Mouse (Mus musculus) heart, embryonic 13.5 days (tissue): ENCODE measurements around the gene Tekt3. TPM values are rescaled to one million over a fixed set of nuclear protein-coding genes. Genes with fewer than 3 reads are reported as not detected.
A peak's percentile ranks its signal among the peaks of the same experiment; 100 is the strongest.

Experiments
- ATAC-seq: fragments of 200-750 bp; cut with Nextera tagmentation; 2 replicates; pipeline ENCODE4 v1.8.0; 2017; ENCODE audit warnings: moderate TSS enrichment; ENCODE audit not compliant: insufficient number of reproducible peaks, low FRiP score, low TSS enrichment; ENCODE audit errors: extremely low read depth
- H3K27ac ChIP-seq: fragments of 300-500 bp; sonication (generic); replicated peaks from 2 replicates; pipeline ENCODE4 v1.5.1; 2015; ENCODE audit warnings: moderate library complexity, mild to moderate bottlenecking, inconsistent platforms
- H3K27me3 ChIP-seq: fragments of 300-500 bp; sonication (generic); replicated peaks from 2 replicates; pipeline ENCODE4 v1.6.1; 2015; ENCODE audit warnings: mild to moderate bottlenecking, inconsistent platforms
- H3K36me3 ChIP-seq: fragments of 300-500 bp; sonication (generic); 2 replicates; pipeline ENCODE4 v1.6.1; 2015; ENCODE audit warnings: mild to moderate bottlenecking, inconsistent platforms
- H3K4me1 ChIP-seq: fragments of 300-500 bp; sonication (generic); 2 replicates; pipeline ENCODE4 v1.6.1; 2015; ENCODE audit warnings: inconsistent platforms
- H3K4me2 ChIP-seq: fragments of 300-500 bp; sonication (generic); 2 replicates; pipeline ENCODE4 v1.6.1; 2015; ENCODE audit warnings: inconsistent platforms, mild to moderate bottlenecking, moderate library complexity
- H3K4me3 ChIP-seq: fragments of 300-500 bp; sonication (generic); 2 replicates; pipeline ENCODE4 v1.5.1; 2015; ENCODE audit warnings: moderate library complexity, mild to moderate bottlenecking, inconsistent platforms
- H3K9ac ChIP-seq: fragments of 300-500 bp; sonication (generic); 2 replicates; pipeline ENCODE4 v1.6.1; 2015; ENCODE audit warnings: inconsistent platforms, mild to moderate bottlenecking, moderate library complexity
- H3K9me3 ChIP-seq: fragments of 300-500 bp; sonication (generic); 2 replicates; pipeline ENCODE4 v1.6.1; 2016; ENCODE audit warnings: inconsistent platforms
- WGBS: fragments of 180-500 bp; shearing (Covaris S2); methylation state at CpG from one replicate; pipeline ENCODE4 v1.1.7; 2015; ENCODE audit warnings: mixed read lengths; 5-methylcytosine and 5-hydroxymethylcytosine counted together
- polyA plus RNA-seq: library from polyadenylated mRNA; unstranded; fragments of >200 nt; fragmentation: Nextera tagmentation; extraction: Ambion mirVana; gene quantifications from 2 replicates; pipeline ENCODE4 v1.2.1, GENCODE M21; 2015

Gene Tekt3
- polyA plus RNA-seq, 1 experiment from 2014 or later, result not detected

GRCm38 (mm10) chr11:63029721-63030120 lies 31.7 kb upstream of the Tekt3 start:
- ATAC-seq, result no peak
- H3K9ac ChIP-seq, result no peak overlapping the region
- 0 out of 2 replicates have a peak, but pooled peaks cover 3% of the 10 kb centered on the region for H3K9me3 ChIP-seq
- H3K4me1 ChIP-seq, result peaks cover 24% of the 10 kb centered on the region
- H3K27ac ChIP-seq, result no peak overlapping the region
- H3K36me3 ChIP-seq, result no peaks in the 10 kb centered on the region
- H3K4me2 ChIP-seq, result no peak overlapping the region
- WGBS, result 81% methylated on average over 6 of the region's 6 CpGs
- no peaks in the 10 kb centered on the region for H3K27me3 ChIP-seq
- no peak overlapping the region for H3K4me3 ChIP-seq

GRCm38 (mm10) chr11:63035420-63036211 lies 25.8 kb upstream of the Tekt3 start:
- no peaks in the 10 kb centered on the region for H3K27me3 ChIP-seq
- no peak overlapping the region for H3K27ac ChIP-seq
- no peak for ATAC-seq
- H3K9me3 ChIP-seq, result 0 out of 2 replicates have a peak, but pooled peaks cover 3% of the 10 kb centered on the region
- peaks cover 12% of the 10 kb centered on the region; the same call in 1 of the 2 replicates for H3K4me1 ChIP-seq
- H3K36me3 ChIP-seq, result no peaks in the 10 kb centered on the region
- no peak overlapping the region for H3K4me2 ChIP-seq
- WGBS, result 64% methylated on average over 11 of the region's 11 CpGs
- H3K9ac ChIP-seq, result no peak overlapping the region
- H3K4me3 ChIP-seq, result no peak overlapping the region

GRCm38 (mm10) chr11:63040002-63040661 lies 21.3 kb upstream of the Tekt3 start:
- peaks cover 12% of the 10 kb centered on the region; the same call in 1 of the 2 replicates for H3K4me1 ChIP-seq
- no peak overlapping the region for H3K4me3 ChIP-seq
- H3K36me3 ChIP-seq, result no peaks in the 10 kb centered on the region
- ATAC-seq, result no peak
- 0 out of 2 replicates have a peak overlapping the region, but pooled peaks have one; percentile 24 for H3K9ac ChIP-seq
- no peak overlapping the region for H3K27ac ChIP-seq
- H3K4me2 ChIP-seq, result no peak overlapping the region
- WGBS, result 63% methylated on average over 12 of the region's 12 CpGs
- H3K9me3 ChIP-seq, result no peaks in the 10 kb centered on the region
- H3K27me3 ChIP-seq, result no peaks in the 10 kb centered on the region

GRCm38 (mm10) chr11:63045771-63046170 lies 15.7 kb upstream of the Tekt3 start:
- H3K4me1 ChIP-seq, result 0 out of 2 replicates have a peak, but pooled peaks cover 3% of the 10 kb centered on the region
- H3K4me3 ChIP-seq, result no peak overlapping the region
- no peak overlapping the region for H3K27ac ChIP-seq
- 65% methylated on average over 3 of the region's 3 CpGs for WGBS
- no peaks in the 10 kb centered on the region for H3K27me3 ChIP-seq
- no peak for ATAC-seq
- no peaks in the 10 kb centered on the region for H3K9me3 ChIP-seq
- H3K36me3 ChIP-seq, result no peaks in the 10 kb centered on the region
- H3K4me2 ChIP-seq, result no peak overlapping the region
- H3K9ac ChIP-seq, result no peak overlapping the region

GRCm38 (mm10) chr11:63046380-63046779 lies 15.1 kb upstream of the Tekt3 start:
- H3K4me2 ChIP-seq, result no peak overlapping the region
- ATAC-seq, result no peak
- 0 out of 2 replicates have a peak, but pooled peaks cover 3% of the 10 kb centered on the region for H3K4me1 ChIP-seq
- 76% methylated on average over 8 of the region's 8 CpGs for WGBS
- H3K9me3 ChIP-seq, result no peaks in the 10 kb centered on the region
- no peak overlapping the region for H3K9ac ChIP-seq
- H3K27me3 ChIP-seq, result no peaks in the 10 kb centered on the region
- H3K27ac ChIP-seq, result no peak overlapping the region
- no peak overlapping the region for H3K4me3 ChIP-seq
- H3K36me3 ChIP-seq, result no peaks in the 10 kb centered on the region

- H3K9me3 ChIP-seq, result no peaks in the 10 kb centered on the region
- H3K4me1 ChIP-seq, result 0 out of 2 replicates have a peak, but pooled peaks cover 3% of the 10 kb centered on the region
- 86% methylated on average over 6 of the region's 6 CpGs for WGBS
- no peak overlapping the region for H3K4me2 ChIP-seq
- ATAC-seq, result no peak; the same call in 1 of the 2 replicates
- no peak overlapping the region for H3K4me3 ChIP-seq
- H3K27ac ChIP-seq, result no peak overlapping the region
- H3K9ac ChIP-seq, result no peak overlapping the region
- no peaks in the 10 kb centered on the region for H3K36me3 ChIP-seq
- no peaks in the 10 kb centered on the region for H3K27me3 ChIP-seq
These were observed 11.0 kb upstream of the Tekt3 start for GRCm38 (mm10) chr11:63050362-63050932.

GRCm38 (mm10) chr11:63051041-63051440 lies 10.4 kb upstream of the Tekt3 start:
- WGBS, result 85% methylated on average over 7 of the region's 7 CpGs
- no peak overlapping the region for H3K9ac ChIP-seq

GRCm38 (mm10) chr11:63051996-63052395 lies 9.5 kb upstream of the Tekt3 start:
- Histone ChIP-seq H3K36me3 (no peaks in the 10 kb centered on the region), H3K27me3 (no peaks in the 10 kb centered on the region), H3K27ac (no peak overlapping the region), H3K4me1 (no peaks in the 10 kb centered on the region), H3K4me2 (no peak overlapping the region), H3K9ac (no peak overlapping the region), H3K4me3 (no peak overlapping the region), H3K9me3 (no peaks in the 10 kb centered on the region)
- WGBS, result 88% methylated on average over 10 of the region's 10 CpGs
- no peak for ATAC-seq

More at GRCm38 (mm10) chr11:63051041-63051440, 10.4 kb upstream of the Tekt3 start:
- H3K4me1 ChIP-seq, result 0 out of 2 replicates have a peak, but pooled peaks cover 3% of the 10 kb centered on the region
- H3K4me2 ChIP-seq, result no peak overlapping the region
- no peak overlapping the region for H3K27ac ChIP-seq
- ATAC-seq, result no peak
- no peak overlapping the region for H3K4me3 ChIP-seq
- H3K9me3 ChIP-seq, result no peaks in the 10 kb centered on the region
- H3K36me3 ChIP-seq, result no peaks in the 10 kb centered on the region
- H3K27me3 ChIP-seq, result no peaks in the 10 kb centered on the region

GRCm38 (mm10) chr11:63055596-63055995 lies 5.9 kb upstream of the Tekt3 start:
- H3K4me1 ChIP-seq, result no peaks in the 10 kb centered on the region
- ATAC-seq, result no peak
- no peaks in the 10 kb centered on the region for H3K36me3 ChIP-seq
- WGBS, result 77% methylated on average over 7 of the region's 7 CpGs
- no peaks in the 10 kb centered on the region for H3K9me3 ChIP-seq
- no peak overlapping the region for H3K9ac ChIP-seq
- H3K27me3 ChIP-seq, result 0 out of 2 replicates have a peak, but pooled peaks cover 4% of the 10 kb centered on the region
- H3K4me3 ChIP-seq, result no peak overlapping the region
- H3K4me2 ChIP-seq, result no peak overlapping the region
- H3K27ac ChIP-seq, result no peak overlapping the region

GRCm38 (mm10) chr11:63058375-63058952 lies 3.0 kb upstream of the Tekt3 start:
- WGBS, result 59% methylated on average over 5 of the region's 5 CpGs
- H3K27me3 ChIP-seq, result peaks cover 14% of the 10 kb centered on the region

GRCm38 (mm10) chr11:63059911-63060310 lies 1.5 kb upstream of the Tekt3 start:
- H3K36me3 ChIP-seq, result no peaks in the 10 kb centered on the region
- H3K9me3 ChIP-seq, result no peaks in the 10 kb centered on the region
- no peak overlapping the region for H3K27ac ChIP-seq
- 74% methylated on average over 1 of the region's 1 CpGs for WGBS
- no peaks in the 10 kb centered on the region for H3K4me1 ChIP-seq
- no peak overlapping the region for H3K9ac ChIP-seq
- H3K27me3 ChIP-seq, result peaks cover 14% of the 10 kb centered on the region
- no peak overlapping the region for H3K4me2 ChIP-seq
- ATAC-seq, result no peak
- no peak overlapping the region for H3K4me3 ChIP-seq

More at GRCm38 (mm10) chr11:63058375-63058952, 3.0 kb upstream of the Tekt3 start:
- Histone ChIP-seq H3K9me3 (no peaks in the 10 kb centered on the region), H3K4me3 (no peak overlapping the region), H3K9ac (no peak overlapping the region), H3K4me2 (no peak overlapping the region), H3K36me3 (no peaks in the 10 kb centered on the region), H3K27ac (no peak overlapping the region), H3K4me1 (no peaks in the 10 kb centered on the region)
- ATAC-seq, result no peak
